Mouse (Mus musculus) MEL (cell line): ENCODE measurements around the gene Skp2. TPM values are rescaled to one million over a fixed set of nuclear protein-coding genes. Genes with fewer than 3 reads are reported as not detected.

Source experiments
- DNase-seq: peaks from one replicate; pipeline ENCODE4 v3.0.0; 2011; ENCODE audit warnings: low read depth, low spot score
- H3K27ac ChIP-seq: 2 replicates; pipeline ENCODE4 v1.5.1; 2012; ENCODE audit warnings: low read depth, mild to moderate bottlenecking, control low read depth, low read length, moderate library complexity; ENCODE audit not compliant: control insufficient read depth
- H3K27me3 ChIP-seq, 2 experiments: fragments of 150-350 bp in 1 of 2; sonication (generic) in 1 of 2; 2 replicates each; pipeline ENCODE4 v1.6.1; 2012; ENCODE audit warnings: low read length in 2 of 2, mild to moderate bottlenecking in 2 of 2, improper control_type of control experiment in 1 of 2, moderate library complexity in 1 of 2; ENCODE audit not compliant: insufficient read depth in 2 of 2, control insufficient read depth in 1 of 2
- H3K36me3 ChIP-seq, 2 experiments: 2 replicates each; pipeline ENCODE4 v1.6.1; 2012 to 2014; ENCODE audit warnings: low read length in 2 of 2, improper control_type of control experiment in 1 of 2, inconsistent platforms in 1 of 2, mild to moderate bottlenecking in 1 of 2; ENCODE audit not compliant: insufficient read depth in 2 of 2, control insufficient read depth in 1 of 2
- H3K4me1 ChIP-seq, 2 experiments: fragments of 150-350 bp in 1 of 2; sonication (generic) in 1 of 2; 2 replicates each; pipeline ENCODE4 v1.6.1; 2012; ENCODE audit warnings: low read length in 2 of 2, improper control_type of control experiment in 1 of 2, mild to moderate bottlenecking in 1 of 2; ENCODE audit not compliant: insufficient read depth in 2 of 2, control insufficient read depth in 1 of 2
- H3K4me3 ChIP-seq, 2 experiments: fragments of 150-350 bp in 1 of 2; sonication (generic) in 1 of 2; 2 replicates each; pipeline ENCODE4 v1.5.1; 2012; ENCODE audit warnings: low read depth in 2 of 2, low read length in 2 of 2, mild to moderate bottlenecking in 2 of 2, moderate library complexity in 2 of 2, control low read depth in 1 of 2, improper control_type of control experiment in 1 of 2; ENCODE audit not compliant: control insufficient read depth in 1 of 2, insufficient read depth in 1 of 2
- H3K79me2 ChIP-seq: 2 replicates; pipeline ENCODE4 v1.6.1; 2012; ENCODE audit warnings: mild to moderate bottlenecking, low read length, moderate library complexity; ENCODE audit not compliant: control insufficient read depth, poor library complexity, insufficient read depth
- H3K9ac ChIP-seq: 2 replicates; pipeline ENCODE4 v1.6.1; 2012; ENCODE audit warnings: low read depth, mild to moderate bottlenecking, control low read depth, low read length, moderate library complexity; ENCODE audit not compliant: control insufficient read depth, poor library complexity, severe bottlenecking
- H3K9me3 ChIP-seq: fragments of 150-350 bp; sonication (generic); replicated peaks from 2 replicates; pipeline ENCODE4 v1.6.1; 2012; ENCODE audit warnings: mild to moderate bottlenecking, low read length, improper control_type of control experiment, moderate library complexity; ENCODE audit not compliant: insufficient read depth
- BHLHE40 ChIP-seq: IDR thresholded peaks from 2 replicates; pipeline ENCODE4 v1.6.1; 2012; ENCODE audit warnings: low read depth, mild to moderate bottlenecking, inconsistent platforms, low read length, improper control_type of control experiment, borderline replicate concordance
- CHD1 ChIP-seq: IDR thresholded peaks from 2 replicates; pipeline ENCODE4 v1.6.1; 2012; ENCODE audit warnings: low read depth, mild to moderate bottlenecking, inconsistent platforms, low read length, improper control_type of control experiment
- CHD2 ChIP-seq: IDR thresholded peaks from 2 replicates; pipeline ENCODE4 v1.6.1; 2011; ENCODE audit warnings: low read length, improper control_type of control experiment
- CTCF ChIP-seq, 3 experiments: IDR thresholded peaks in 2 of 3; conservative IDR thresholded peaks in 1 of 3; 2 replicates each; pipeline ENCODE4 v1.5.1; 2011 to 2012; ENCODE audit warnings: low read length in 3 of 3, low read depth in 2 of 3, mild to moderate bottlenecking in 2 of 3, improper control_type of control experiment in 1 of 3, inconsistent platforms in 1 of 3, mixed read lengths in 1 of 3, moderate library complexity in 1 of 3; ENCODE audit not compliant: control insufficient read depth in 1 of 3, insufficient read depth in 1 of 3, poor library complexity in 1 of 3, severe bottlenecking in 1 of 3
- E2F4 ChIP-seq: IDR thresholded peaks from 2 replicates; pipeline ENCODE4 v1.6.1; 2011; ENCODE audit warnings: low read depth, low read length, improper control_type of control experiment, borderline replicate concordance
- GATA1 ChIP-seq: IDR thresholded peaks from 2 replicates; pipeline ENCODE4 v1.6.1; 2011; ENCODE audit warnings: low read depth, low read length, improper control_type of control experiment
- HCFC1 ChIP-seq: IDR thresholded peaks from 2 replicates; pipeline ENCODE4 v1.6.1; 2012; ENCODE audit warnings: low read depth, mild to moderate bottlenecking, inconsistent platforms, low read length, improper control_type of control experiment, moderate library complexity
- MAFK ChIP-seq: IDR thresholded peaks from 2 replicates; pipeline ENCODE4 v1.6.1; 2011; ENCODE audit warnings: low read depth, mild to moderate bottlenecking, low read length, improper control_type of control experiment, borderline replicate concordance
- MXI1 ChIP-seq: IDR thresholded peaks from 2 replicates; pipeline ENCODE4 v1.6.1; 2011; ENCODE audit warnings: mild to moderate bottlenecking, low read depth, low read length, improper control_type of control experiment
- MYB ChIP-seq: IDR thresholded peaks from 2 replicates; pipeline ENCODE4 v1.6.1; 2011; ENCODE audit warnings: mild to moderate bottlenecking, low read depth, low read length, improper control_type of control experiment
- MYC ChIP-seq: IDR thresholded peaks from 2 replicates; pipeline ENCODE4 v1.6.1; 2011; ENCODE audit warnings: low read depth, mild to moderate bottlenecking, low read length, improper control_type of control experiment, moderate library complexity
- NRF1 ChIP-seq: IDR thresholded peaks from 2 replicates; pipeline ENCODE4 v1.6.1; 2014; ENCODE audit warnings: low read depth, mild to moderate bottlenecking, inconsistent platforms, low read length, improper control_type of control experiment, moderate library complexity; ENCODE audit not compliant: poor library complexity, insufficient read depth, severe bottlenecking
- POLR2A ChIP-seq, 2 experiments: IDR thresholded peaks; 2 replicates each; pipeline ENCODE4 v1.6.1; 2011 to 2012; ENCODE audit warnings: low read length in 2 of 2, mild to moderate bottlenecking in 2 of 2, control low read depth in 1 of 2, improper control_type of control experiment in 1 of 2, low read depth in 1 of 2, moderate library complexity in 1 of 2; ENCODE audit not compliant: control insufficient read depth in 1 of 2, insufficient read depth in 1 of 2, poor library complexity in 1 of 2
- POLR2AphosphoS2 ChIP-seq: IDR thresholded peaks from 2 replicates; pipeline ENCODE4 v1.6.1; 2011; ENCODE audit warnings: low read length, improper control_type of control experiment
- RAD21 ChIP-seq: IDR thresholded peaks from 2 replicates; pipeline ENCODE4 v1.6.1; 2011; ENCODE audit warnings: mild to moderate bottlenecking, low read depth, low read length, improper control_type of control experiment
- RCOR1 ChIP-seq: IDR thresholded peaks from 2 replicates; pipeline ENCODE4 v1.6.1; 2012; ENCODE audit warnings: low read depth, mild to moderate bottlenecking, inconsistent platforms, low read length, improper control_type of control experiment
- TAL1 ChIP-seq: IDR thresholded peaks from 2 replicates; pipeline ENCODE4 v1.6.1; 2012; ENCODE audit warnings: mild to moderate bottlenecking, inconsistent platforms, low read length, moderate library complexity, mixed read lengths
- TBP ChIP-seq: IDR thresholded peaks from 2 replicates; pipeline ENCODE4 v1.8.0; 2011; ENCODE audit warnings: low read depth, low read length, improper control_type of control experiment
- USF2 ChIP-seq, 2 experiments: IDR thresholded peaks; 2 replicates each; pipeline ENCODE4 v1.6.1; 2011 to 2012; ENCODE audit warnings: improper control_type of control experiment in 2 of 2, low read length in 2 of 2, borderline replicate concordance in 1 of 2, inconsistent platforms in 1 of 2, low read depth in 1 of 2, mild to moderate bottlenecking in 1 of 2; ENCODE audit not compliant: insufficient read depth in 1 of 2
- ZC3H11A ChIP-seq: IDR thresholded peaks from 2 replicates; pipeline ENCODE4 v1.6.1; 2012; ENCODE audit warnings: low read depth, mild to moderate bottlenecking, inconsistent platforms, low read length, improper control_type of control experiment
- ZKSCAN1 ChIP-seq: IDR thresholded peaks from 2 replicates; pipeline ENCODE4 v1.6.1; 2012; ENCODE audit warnings: low read depth, mild to moderate bottlenecking, inconsistent platforms, low read length, improper control_type of control experiment, moderate library complexity
- ZMIZ1 ChIP-seq: IDR thresholded peaks from 2 replicates; pipeline ENCODE4 v1.6.1; 2012; ENCODE audit warnings: low read depth, mild to moderate bottlenecking, inconsistent platforms, low read length, improper control_type of control experiment, moderate library complexity
- ZNF384 ChIP-seq: IDR thresholded peaks from 2 replicates; pipeline ENCODE4 v1.6.1; 2012; ENCODE audit warnings: low read depth, mild to moderate bottlenecking, inconsistent platforms, low read length, improper control_type of control experiment
- polyA plus RNA-seq, 2 experiments: library from polyadenylated mRNA; stranded (reverse) in 1 of 2; unstranded in 1 of 2; fragments of >175 nt in 1 of 2; fragments of >200 nt in 1 of 2; gene quantifications; 2 replicates each; pipeline versions ENCODE4 v1.2.1 to v1.2.4; 2012; ENCODE audit warnings: low replicate concordance in 2 of 2, low read depth in 1 of 2; ENCODE audit not compliant: insufficient read length in 2 of 2, insufficient read depth in 1 of 2, missing spikeins in 1 of 2
- total RNA-seq: library from RNA; depleted of rRNA; stranded (reverse); fragments of 300-350 nt; gene quantifications from 2 replicates; pipeline ENCODE4 v1.2.3, GENCODE M21; 2012

The Skp2 gene
- total and polyA plus RNA-seq, 3 experiments = 46.9 to 61.4 TPM; not detected in 1

GRCm38 (mm10) chr15:9127051-9127791, 28.0 kb downstream of the Skp2 start:
- Histone ChIP-seq H3K9ac (no peak overlapping the region), H3K27me3 (no peaks in the 10 kb centered on the region), H3K27ac (no peak overlapping the region), H3K9me3 (no peaks in the 10 kb centered on the region), H3K79me2 (0 out of 2 replicates have a peak, but pooled peaks cover 1% of the 10 kb centered on the region), H3K4me3 (no peak overlapping the region), H3K4me1 (peaks cover 0 to 2% of the 10 kb centered on the region in 2 experiments; a peak in 1 of 4 replicates), H3K36me3 (peaks cover 2 to 29% of the 10 kb centered on the region in 2 experiments; a peak in 3 of 4 replicates)
- DNase-seq = no peak
- no peak for TF ChIP-seq MAFK
- TF ChIP-seq NRF1 = no peak
- TF ChIP-seq MYC = no peak
- TF ChIP-seq MXI1 = no peak
- TF ChIP-seq RAD21 = no peak
- no peak for TF ChIP-seq BHLHE40
- no peak for TF ChIP-seq ZNF384
- TF ChIP-seq ZC3H11A = no peak
- TF ChIP-seq GATA1 = no peak
- no peak for TF ChIP-seq ZMIZ1
- no peak for TF ChIP-seq ZKSCAN1
- TF ChIP-seq CHD1 = no peak
- no peak for TF ChIP-seq POLR2AphosphoS2
- no peak for TF ChIP-seq CTCF (IDR thresholded peaks at IDR 0.05 in 2 of 3, conservative IDR thresholded peaks at IDR 0.05 in 1 of 3; ENCODE audit: control insufficient read depth in 1 of 3, insufficient read depth in 1 of 3, low read depth in 2 of 3, low read length in 3 of 3, poor library complexity in 1 of 3, severe bottlenecking in 1 of 3)
- TF ChIP-seq POLR2A (IDR thresholded peaks at IDR 0.05; ENCODE audit: control insufficient read depth in 1 of 2, insufficient read depth in 1 of 2, low read depth in 1 of 2, low read length in 2 of 2, poor library complexity in 1 of 2) = no peak
- TF ChIP-seq TAL1 = no peak
- no peak for TF ChIP-seq USF2 (IDR thresholded peaks at IDR 0.05; ENCODE audit: borderline replicate concordance in 1 of 2, insufficient read depth in 1 of 2, low read depth in 1 of 2, low read length in 2 of 2)
- no peak for TF ChIP-seq CHD2
- no peak for TF ChIP-seq HCFC1

GRCm38 (mm10) chr15:9124856-9125255, 30.4 kb downstream of the Skp2 start:
- TF ChIP-seq NRF1 = no peak
- no peak for TF ChIP-seq TBP
- no peak for TF ChIP-seq POLR2AphosphoS2
- TF ChIP-seq BHLHE40 = no peak
- TF ChIP-seq CHD1 = no peak
- TF ChIP-seq CTCF (IDR thresholded peaks at IDR 0.05 in 2 of 3, conservative IDR thresholded peaks at IDR 0.05 in 1 of 3; ENCODE audit: control insufficient read depth in 1 of 3, insufficient read depth in 1 of 3, low read depth in 2 of 3, low read length in 3 of 3, poor library complexity in 1 of 3, severe bottlenecking in 1 of 3) = no peak
- TF ChIP-seq ZNF384 = no peak
- TF ChIP-seq E2F4 = no peak
- no peak for TF ChIP-seq HCFC1
- no peak for TF ChIP-seq MYB
- TF ChIP-seq RCOR1 = no peak
- TF ChIP-seq POLR2A (IDR thresholded peaks at IDR 0.05; ENCODE audit: control insufficient read depth in 1 of 2, insufficient read depth in 1 of 2, low read depth in 1 of 2, low read length in 2 of 2, poor library complexity in 1 of 2) = no peak
- TF ChIP-seq, all 39 proteins: peak for 0
- peaks cover 0 to 23% of the 10 kb centered on the region in 2 experiments; a peak in 3 of 4 replicates for H3K36me3 ChIP-seq
- no peak for DNase-seq
- H3K4me3 ChIP-seq = no peak overlapping the region
- H3K79me2 ChIP-seq = 0 out of 2 replicates have a peak, but pooled peaks cover 1% of the 10 kb centered on the region
- no peak overlapping the region for H3K9ac ChIP-seq
- H3K9me3 ChIP-seq = no peaks in the 10 kb centered on the region
- H3K27me3 ChIP-seq = no peaks in the 10 kb centered on the region
- no peak overlapping the region for H3K27ac ChIP-seq
- H3K4me1 ChIP-seq = no peaks in the 10 kb centered on the region
